Mouse (Mus musculus): ENCODE measurements around the gene Itpa. TPM values are rescaled to one million over a fixed set of nuclear protein-coding genes. Genes with fewer than 3 reads are reported as not detected.

Itpa gene
- total and polyA plus RNA-seq, 2 experiments from 2014 or later: 123 to 137 TPM

GRCm38 (mm10) chr2:130707057-130707456, 39.6 kb downstream of the Itpa start:
- Histone ChIP-seq H3K36me3 (ENCODE audit: insufficient read depth, low read length) (peaks cover 43% of the 10 kb centered on the region), H3K4me1 (ENCODE audit: insufficient read depth, low read length) (no peaks in the 10 kb centered on the region), H3K27me3 (ENCODE audit: insufficient read depth, low read length) (no peaks in the 10 kb centered on the region), H3K9ac (replicated peaks; ENCODE audit: low read length) (no peak overlapping the region), H3K27ac (no peak overlapping the region), H3K4me3 (ENCODE audit: low read length) (no peak overlapping the region), H3K4me2 (ENCODE audit: low read depth, low read length) (no peak overlapping the region), H3K9me3 (ENCODE audit: low read length) (no peaks in the 10 kb centered on the region)
- TF ChIP-seq CTCF (IDR thresholded peaks at IDR 0.05; ENCODE audit: low read depth): no peak
- WGBS: 70% methylated on average over 10 of the region's 10 CpGs
- ATAC-seq (no peak), DNase-seq (ENCODE audit: low spot score) (no peak)

GRCm38 (mm10) chr2:130717951-130718350, 50.5 kb downstream of the Itpa start:
- Histone ChIP-seq H3K4me1 (ENCODE audit: insufficient read depth, low read length) (no peaks in the 10 kb centered on the region), H3K36me3 (ENCODE audit: insufficient read depth, low read length) (peaks cover 67% of the 10 kb centered on the region), H3K27me3 (ENCODE audit: insufficient read depth, low read length) (no peaks in the 10 kb centered on the region), H3K4me3 (ENCODE audit: low read length) (no peak overlapping the region), H3K9ac (replicated peaks; ENCODE audit: low read length) (no peak overlapping the region), H3K27ac (no peak overlapping the region), H3K4me2 (ENCODE audit: low read depth, low read length) (no peak overlapping the region), H3K9me3 (ENCODE audit: low read length) (no peaks in the 10 kb centered on the region)
- WGBS: 84% methylated on average over 6 of the region's 6 CpGs
- ATAC-seq (no peak), DNase-seq (ENCODE audit: low spot score) (no peak)
- TF ChIP-seq CTCF (IDR thresholded peaks at IDR 0.05; ENCODE audit: low read depth): no peak

DNA sequence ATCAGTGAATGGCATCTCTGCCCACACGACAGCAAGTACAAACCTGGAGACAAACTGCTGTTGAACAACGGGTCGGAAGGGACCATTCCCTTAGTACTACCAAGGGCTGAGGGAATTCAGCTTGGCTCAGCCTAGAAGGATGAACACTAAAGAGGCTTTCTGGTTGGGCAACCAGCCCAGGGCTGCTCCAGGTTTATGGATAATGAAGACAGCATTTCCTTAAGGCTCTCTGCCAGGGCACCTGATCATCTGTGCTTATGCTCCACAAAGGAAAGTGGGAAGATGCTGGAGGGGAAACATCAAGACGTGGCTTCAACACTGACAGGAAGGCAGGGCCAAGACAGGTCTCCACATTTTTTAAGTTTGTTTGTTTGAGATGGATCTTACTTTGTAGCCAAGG, 57.0 kb downstream of the Itpa start:
- Histone ChIP-seq H3K9me3 (ENCODE audit: low read length) (no peaks in the 10 kb centered on the region), H3K36me3 (ENCODE audit: insufficient read depth, low read length) (peaks cover 74% of the 10 kb centered on the region), H3K4me2 (ENCODE audit: low read depth, low read length) (no peak overlapping the region), H3K27ac (no peak overlapping the region), H3K27me3 (ENCODE audit: insufficient read depth, low read length) (no peaks in the 10 kb centered on the region), H3K4me1 (ENCODE audit: insufficient read depth, low read length) (no peaks in the 10 kb centered on the region), H3K9ac (replicated peaks; ENCODE audit: low read length) (no peak overlapping the region), H3K4me3 (ENCODE audit: low read length) (no peak overlapping the region)
- ATAC-seq: no peak
- 73% methylated on average over 4 of the region's 4 CpGs for WGBS
- no peak for DNase-seq (ENCODE audit: low spot score)
- TF ChIP-seq CTCF (IDR thresholded peaks at IDR 0.05; ENCODE audit: low read depth): no peak

GRCm38 (mm10) chr2:130727752-130728151, 60.3 kb downstream of the Itpa start:
- TF ChIP-seq CTCF (IDR thresholded peaks at IDR 0.05; ENCODE audit: low read depth): no peak
- no peak for DNase-seq (ENCODE audit: low spot score)

GRCm38 (mm10) chr2:130728906-130729585, 61.6 kb downstream of the Itpa start:
- H3K27me3 ChIP-seq (ENCODE audit: insufficient read depth, low read length): no peaks in the 10 kb centered on the region

More at GRCm38 (mm10) chr2:130727752-130728151, 60.3 kb downstream of the Itpa start:
- Histone ChIP-seq H3K4me2 (ENCODE audit: low read depth, low read length) (no peak overlapping the region), H3K9ac (replicated peaks; ENCODE audit: low read length) (no peak overlapping the region), H3K27ac (no peak overlapping the region), H3K27me3 (ENCODE audit: insufficient read depth, low read length) (no peaks in the 10 kb centered on the region), H3K4me1 (ENCODE audit: insufficient read depth, low read length) (no peaks in the 10 kb centered on the region), H3K4me3 (ENCODE audit: low read length) (no peak overlapping the region), H3K9me3 (ENCODE audit: low read length) (no peaks in the 10 kb centered on the region), H3K36me3 (ENCODE audit: insufficient read depth, low read length) (peaks cover 77% of the 10 kb centered on the region)
- WGBS: 94% methylated on average over 1 of the region's 1 CpGs
- ATAC-seq: no peak

DNA sequence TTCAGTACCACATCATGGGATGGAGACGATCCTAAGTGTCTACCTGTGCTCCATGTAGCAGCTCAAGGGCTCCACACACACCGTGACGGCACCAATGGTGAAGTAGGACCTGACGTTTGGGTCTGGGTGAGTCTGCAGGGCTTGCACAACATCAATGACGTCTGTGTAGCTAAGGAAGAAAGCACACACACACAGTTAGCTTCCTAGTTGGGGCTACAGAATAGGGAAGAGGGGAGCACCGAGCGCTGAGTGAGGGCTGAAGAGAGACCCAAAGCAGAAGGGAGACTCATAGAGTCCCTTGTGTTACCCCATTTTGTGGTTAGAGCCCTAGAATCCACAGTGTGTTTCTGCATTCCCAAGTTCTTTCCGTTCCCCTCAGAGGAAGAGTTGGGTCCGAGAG, 63.3 kb downstream of the Itpa start:
- Histone ChIP-seq H3K9me3 (ENCODE audit: low read length) (no peaks in the 10 kb centered on the region), H3K4me1 (ENCODE audit: insufficient read depth, low read length) (no peaks in the 10 kb centered on the region), H3K27me3 (ENCODE audit: insufficient read depth, low read length) (no peaks in the 10 kb centered on the region), H3K4me3 (ENCODE audit: low read length) (no peak overlapping the region), H3K9ac (replicated peaks; ENCODE audit: low read length) (no peak overlapping the region), H3K27ac (no peak overlapping the region), H3K4me2 (ENCODE audit: low read depth, low read length) (no peak overlapping the region), H3K36me3 (ENCODE audit: insufficient read depth, low read length) (peaks cover 73% of the 10 kb centered on the region)
- ATAC-seq (no peak), DNase-seq (ENCODE audit: low spot score) (no peak)
- 90% methylated on average over 9 of the region's 9 CpGs for WGBS
- no peak for TF ChIP-seq CTCF (IDR thresholded peaks at IDR 0.05; ENCODE audit: low read depth)

More at GRCm38 (mm10) chr2:130728906-130729585, 61.6 kb downstream of the Itpa start:
- Histone ChIP-seq H3K4me3 (ENCODE audit: low read length) (no peak overlapping the region), H3K4me1 (ENCODE audit: insufficient read depth, low read length) (no peaks in the 10 kb centered on the region), H3K9me3 (ENCODE audit: low read length) (no peaks in the 10 kb centered on the region), H3K27ac (no peak overlapping the region), H3K36me3 (ENCODE audit: insufficient read depth, low read length) (peaks cover 71% of the 10 kb centered on the region), H3K9ac (replicated peaks; ENCODE audit: low read length) (no peak overlapping the region), H3K4me2 (ENCODE audit: low read depth, low read length) (no peak overlapping the region)
- DNase-seq (ENCODE audit: low spot score) (peak; percentile 30), ATAC-seq (no peak)
- TF ChIP-seq CTCF (IDR thresholded peaks at IDR 0.05; ENCODE audit: low read depth): no peak
- WGBS: 93% methylated on average over 2 of the region's 2 CpGs

Other genes starting within 250 kb of the Itpa start
- 50.4 and 63.3 TPM in 2 replicates for gene Vps16, start 243.3 kb upstream of the Itpa start, total RNA-seq (2014; rRNA removed)
- 89.5 and 94.0 TPM in 2 replicates for gene Vps16, start 243.3 kb upstream of the Itpa start, polyA plus RNA-seq (2015; fragmentation: Nextera tagmentation; extraction: Ambion mirVana)
- 19.5 and 20.4 TPM in 2 replicates for gene Pced1a, start 242.9 kb upstream of the Itpa start, total RNA-seq (2014; rRNA removed)
- gene Pced1a, start 242.9 kb upstream of the Itpa start, polyA plus RNA-seq (2015; fragmentation: Nextera tagmentation; extraction: Ambion mirVana): 10.3 and 10.7 TPM in 2 replicates
- 96.7 and 105 TPM in 2 replicates for gene Ptpra, start 217.3 kb upstream of the Itpa start, total RNA-seq (2014; rRNA removed)
- gene Ptpra, start 217.3 kb upstream of the Itpa start, polyA plus RNA-seq (2015; fragmentation: Nextera tagmentation; extraction: Ambion mirVana): 143 and 145 TPM in 2 replicates
- gene Mrps26, start 103.9 kb upstream of the Itpa start, total RNA-seq (2014; rRNA removed): 67.7 and 75.4 TPM in 2 replicates
- gene Mrps26, start 103.9 kb upstream of the Itpa start, polyA plus RNA-seq (2015; fragmentation: Nextera tagmentation; extraction: Ambion mirVana): 115 and 120 TPM in 2 replicates
- 4.9 TPM in 1 of 2 replicates, not detected in the other for gene Oxt, start 91.4 kb upstream of the Itpa start, total RNA-seq (2014; rRNA removed)
- gene Oxt, start 91.4 kb upstream of the Itpa start, polyA plus RNA-seq (2015; fragmentation: Nextera tagmentation; extraction: Ambion mirVana): not detected in 2 replicates
- 0.78 and 1.5 TPM in 2 replicates for gene Avp, start 85.1 kb upstream of the Itpa start, total RNA-seq (2014; rRNA removed)
- 0.45 and 0.73 TPM in 2 replicates for gene Avp, start 85.1 kb upstream of the Itpa start, polyA plus RNA-seq (2015; fragmentation: Nextera tagmentation; extraction: Ambion mirVana)
- gene Fastkd5, start 37.6 kb upstream of the Itpa start, total RNA-seq (2014; rRNA removed): 7.0 and 7.9 TPM in 2 replicates
- 6.0 and 6.6 TPM in 2 replicates for gene Fastkd5, start 37.6 kb upstream of the Itpa start, polyA plus RNA-seq (2015; fragmentation: Nextera tagmentation; extraction: Ambion mirVana)
- 6.8 TPM in 2 replicates for gene Ubox5, start 37.6 kb upstream of the Itpa start, total RNA-seq (2014; rRNA removed)
- 5.9 and 6.2 TPM in 2 replicates for gene Ubox5, start 37.6 kb upstream of the Itpa start, polyA plus RNA-seq (2015; fragmentation: Nextera tagmentation; extraction: Ambion mirVana)
- 76.8 and 81.8 TPM in 2 replicates for gene Lzts3, start 24.8 kb upstream of the Itpa start, total RNA-seq (2014; rRNA removed)
- gene Lzts3, start 24.8 kb upstream of the Itpa start, polyA plus RNA-seq (2015; fragmentation: Nextera tagmentation; extraction: Ambion mirVana): 18.2 and 20.0 TPM in 2 replicates
- gene Ddrgk1, start 3.0 kb upstream of the Itpa start, total RNA-seq (2014; rRNA removed): 14.4 and 21.2 TPM in 2 replicates
- gene Ddrgk1, start 3.0 kb upstream of the Itpa start, polyA plus RNA-seq (2015; fragmentation: Nextera tagmentation; extraction: Ambion mirVana): 83.3 and 90.6 TPM in 2 replicates
- 0.16 and 1.2 TPM in 2 replicates for gene Slc4a11, start 29.9 kb downstream of the Itpa start, total RNA-seq (2014; rRNA removed)
- 0.49 and 0.53 TPM in 2 replicates for gene Slc4a11, start 29.9 kb downstream of the Itpa start, polyA plus RNA-seq (2015; fragmentation: Nextera tagmentation; extraction: Ambion mirVana)
- 131 and 188 TPM in 2 replicates for gene 4930402H24Rik, start 238.8 kb downstream of the Itpa start, total RNA-seq (2014; rRNA removed)
- gene 4930402H24Rik, start 238.8 kb downstream of the Itpa start, polyA plus RNA-seq (2015; fragmentation: Nextera tagmentation; extraction: Ambion mirVana): 57.2 and 57.6 TPM in 2 replicates
- gene Atrn, start 238.9 kb downstream of the Itpa start, total RNA-seq (2014; rRNA removed): 76.4 and 78.4 TPM in 2 replicates
- 11.2 and 12.6 TPM in 2 replicates for gene Atrn, start 238.9 kb downstream of the Itpa start, polyA plus RNA-seq (2015; fragmentation: Nextera tagmentation; extraction: Ambion mirVana)